In genomic region chr13:58126126-58126525, GRCm38 (mm10) we compare ENCODE assay signal across 8 mouse cellular contexts. TPM values are rescaled to one million over a fixed set of nuclear protein-coding genes. Genes with fewer than 3 reads are reported as not detected.
DNase-seq lines count a peak whose midpoint lies in the region; ATAC-seq and TF ChIP-seq lines count a peak whose summit lies in the region.

No protein-coding gene starts in this region.

- WGBS in cerebellum, adult 2 months = 11% methylated on average over 7 of the region's 7 CpGs

- peak; percentile 47; the same call in 1 of the 2 replicates for TF ChIP-seq CTCF in cerebellum, adult 2 months (IDR thresholded peaks at IDR 0.05; ENCODE audit: borderline replicate concordance, insufficient read depth, low read depth, low read length)
- peak; percentile 72; the same call in 1 of the 2 replicates for TF ChIP-seq CTCF in brain, embryonic 14.5 days (IDR thresholded peaks at IDR 0.05; ENCODE audit: borderline replicate concordance, extremely low read depth, insufficient read depth, insufficient read length)

- H3K4me3 ChIP-seq in cerebellum, adult 2 months (replicated peaks; ENCODE audit: insufficient read depth, low read depth, low read length) = no peak overlapping the region

- no peak overlapping the region for H3K27ac ChIP-seq in cerebellum, adult 2 months (ENCODE audit: insufficient read depth, low read length)

- no peaks in the 10 kb centered on the region for H3K27me3 ChIP-seq in cerebellum, adult 2 months (ENCODE audit: control insufficient read depth, insufficient read depth, low read length)

- peak in 1 of 2 experiments; percentile 57 for DNase-seq in cerebellum, adult 2 months
- DNase-seq in cerebellum, adult 11 months = no peak
- DNase-seq in brain, embryonic 14.5 days (ENCODE audit: low read depth) = peak; percentile 89
- peak; percentile 72 for DNase-seq in forelimb bud, embryonic 11.5 days (ENCODE audit: low read depth, low spot score)
- peak; percentile 81 for DNase-seq in kidney, adult 9 months
- DNase-seq in lung, postnatal 10 days = peak; percentile 78
- peak; percentile 54 for DNase-seq in skeletal muscle tissue, adult 2 months (ENCODE audit: low read depth, low spot score)

- peaks cover 5% of the 10 kb centered on the region; the same call in 1 of the 2 replicates for H3K4me1 ChIP-seq in cerebellum, adult 2 months (ENCODE audit: control insufficient read depth, insufficient read depth, low read length)

- no peak for ATAC-seq in megakaryocyte-erythroid progenitor cell, adult 5-6 weeks (replicated peaks; ENCODE audit: low FRiP score, low TSS enrichment, poor library complexity, severe bottlenecking)

- TF ChIP-seq POLR2A in cerebellum, adult 2 months (IDR thresholded peaks at IDR 0.05; ENCODE audit: borderline replicate concordance, insufficient read depth, low read length) = no peak
- TF ChIP-seq POLR2A in brain, embryonic 14.5 days (IDR thresholded peaks at IDR 0.05; ENCODE audit: borderline replicate concordance, extremely low read depth, insufficient read depth, insufficient read length, poor library complexity, severe bottlenecking) = no peak

RNA-seq across cellular contexts. Expression of gene Hnrnpa0, which starts 2.2 kb away (rescaled TPM):
- polyA plus RNA-seq in cerebellum, adult 2 months (2012; rRNA removed) = 96.5 and 107 TPM in 2 replicates
- 391 and 399 TPM in 2 replicates for polyA plus RNA-seq in brain, embryonic 14.5 days (2012; rRNA removed)
- total RNA-seq in megakaryocyte-erythroid progenitor cell, adult 5-6 weeks (2014; fragmentation: Nextera tagmentation) = 113 and 115 TPM in 2 replicates
- 88.6 and 91.6 TPM in 2 replicates for total RNA-seq in megakaryocyte-erythroid progenitor cell, adult 5-6 weeks (2017)

RNA-seq across cellular contexts. Expression of gene Klhl3, which starts 12.7 kb away (rescaled TPM):
- polyA plus RNA-seq in cerebellum, adult 2 months (2012; rRNA removed) = 16.1 and 18.4 TPM in 2 replicates
- polyA plus RNA-seq in brain, embryonic 14.5 days (2012; rRNA removed) = 7.7 and 10.9 TPM in 2 replicates
- total RNA-seq in megakaryocyte-erythroid progenitor cell, adult 5-6 weeks (2014; fragmentation: Nextera tagmentation) = 0.07 TPM in 1 of 2 replicates, not detected in the other
- total RNA-seq in megakaryocyte-erythroid progenitor cell, adult 5-6 weeks (2017) = 0.38 TPM in 1 of 2 replicates, not detected in the other

RNA-seq across cellular contexts. Expression of gene Idnk, which starts 31.3 kb away (rescaled TPM):
- 35.5 and 39.6 TPM in 2 replicates for polyA plus RNA-seq in cerebellum, adult 2 months (2012; rRNA removed)
- 29.3 and 31.0 TPM in 2 replicates for polyA plus RNA-seq in brain, embryonic 14.5 days (2012; rRNA removed)
- 28.7 and 32.6 TPM in 2 replicates for total RNA-seq in megakaryocyte-erythroid progenitor cell, adult 5-6 weeks (2014; fragmentation: Nextera tagmentation)
- total RNA-seq in megakaryocyte-erythroid progenitor cell, adult 5-6 weeks (2017) = 29.1 and 43.7 TPM in 2 replicates
